Mouse (Mus musculus) limb, embryonic 11.5 days (tissue): ENCODE measurements around the gene Diaph3. TPM values are rescaled to one million over a fixed set of nuclear protein-coding genes. Genes with fewer than 3 reads are reported as not detected.

Experiments used
- ATAC-seq: fragments of 200-750 bp; cut with Nextera tagmentation; 2 replicates; pipeline ENCODE4 v1.8.0; 2017; ENCODE audit warnings: low read depth; ENCODE audit not compliant: insufficient number of reproducible peaks, low FRiP score, low TSS enrichment
- DNase-seq: peaks from one replicate; pipeline ENCODE4 v3.0.0-alpha.2; 2015; ENCODE audit warnings: low spot score
- H3K27ac ChIP-seq: fragments of 300-500 bp; sonication (generic); replicated peaks from 2 replicates; pipeline ENCODE4 v1.5.1; 2014; ENCODE audit warnings: low read depth, mild to moderate bottlenecking, low read length
- H3K27me3 ChIP-seq: fragments of 300-500 bp; sonication (generic); 2 replicates; pipeline ENCODE4 v1.6.1; 2014; ENCODE audit warnings: mild to moderate bottlenecking, low read length, mixed read lengths; ENCODE audit not compliant: control insufficient read depth, insufficient read depth
- H3K36me3 ChIP-seq: fragments of 300-500 bp; sonication (generic); 2 replicates; pipeline ENCODE4 v1.6.1; 2014; ENCODE audit warnings: mild to moderate bottlenecking, low read length, moderate library complexity, mixed read lengths; ENCODE audit not compliant: control insufficient read depth, insufficient read depth
- H3K4me1 ChIP-seq: fragments of 300-500 bp; sonication (generic); 2 replicates; pipeline ENCODE4 v1.6.1; 2014; ENCODE audit warnings: low read length, mixed read lengths; ENCODE audit not compliant: control insufficient read depth, insufficient read depth
- H3K4me2 ChIP-seq: fragments of 300-500 bp; sonication (generic); 2 replicates; pipeline ENCODE4 v1.6.1; 2014; ENCODE audit warnings: low read depth, mild to moderate bottlenecking, moderate library complexity; ENCODE audit not compliant: severe bottlenecking
- H3K4me3 ChIP-seq: fragments of 300-500 bp; sonication (generic); 2 replicates; pipeline ENCODE4 v1.5.1; 2014; ENCODE audit warnings: low read depth, low read length
- H3K9ac ChIP-seq: fragments of 300-500 bp; sonication (generic); 2 replicates; pipeline ENCODE4 v1.6.1; 2014; ENCODE audit warnings: mild to moderate bottlenecking, low read length
- H3K9me3 ChIP-seq: fragments of 300-500 bp; sonication (generic); 2 replicates; pipeline ENCODE4 v1.6.1; 2016; ENCODE audit warnings: low read length; ENCODE audit not compliant: control insufficient read depth
- WGBS: fragments of 180-500 bp; shearing (Covaris S2); extraction: QIAGEN DNeasy Blood & Tissue Kit; methylation state at CpG from one replicate; pipeline ENCODE4 v1.1.7; 2014; 5-methylcytosine and 5-hydroxymethylcytosine counted together
- polyA plus RNA-seq: library from polyadenylated mRNA; unstranded; fragments of >200 nt; fragmentation: Nextera tagmentation; extraction: Ambion mirVana; gene quantifications from 2 replicates; pipeline ENCODE4 v1.2.1, GENCODE M21; 2014

Gene Diaph3
- polyA plus RNA-seq, 1 experiment from 2014 or later = 12.6 TPM

GRCm38 (mm10) chr14:86816246-86816645, 324.8 kb downstream of the Diaph3 start:
- DNase-seq (no peak), ATAC-seq (no peak)
- Histone ChIP-seq H3K4me1 (no peaks in the 10 kb centered on the region), H3K4me2 (no peak overlapping the region), H3K4me3 (no peak overlapping the region), H3K9me3 (no peaks in the 10 kb centered on the region), H3K27me3 (no peaks in the 10 kb centered on the region), H3K27ac (no peak overlapping the region), H3K9ac (no peak overlapping the region), H3K36me3 (no peaks in the 10 kb centered on the region)
- WGBS = 97% methylated on average over 4 of the region's 4 CpGs

GRCm38 (mm10) chr14:86788880-86789641, 352.0 kb downstream of the Diaph3 start:
- H3K27me3 ChIP-seq = no peaks in the 10 kb centered on the region
- no peaks in the 10 kb centered on the region for H3K9me3 ChIP-seq
- DNase-seq (no peak), ATAC-seq (no peak)
- H3K4me3 ChIP-seq = no peak overlapping the region
- no peak overlapping the region for H3K27ac ChIP-seq
- no peak overlapping the region for H3K4me2 ChIP-seq
- H3K36me3 ChIP-seq = no peaks in the 10 kb centered on the region
- peaks cover 3% of the 10 kb centered on the region; the same call in 1 of the 2 replicates for H3K4me1 ChIP-seq
- 88% methylated on average over 6 of the region's 6 CpGs for WGBS
- no peak overlapping the region for H3K9ac ChIP-seq

- no peaks in the 10 kb centered on the region for H3K9me3 ChIP-seq
- 10% methylated on average over 8 of the region's 8 CpGs for WGBS
- H3K4me3 ChIP-seq = no peak overlapping the region
- H3K4me2 ChIP-seq = no peak overlapping the region
- H3K9ac ChIP-seq = no peak overlapping the region
- H3K27me3 ChIP-seq = no peaks in the 10 kb centered on the region
- H3K36me3 ChIP-seq = no peaks in the 10 kb centered on the region
- H3K4me1 ChIP-seq = peaks cover 3% of the 10 kb centered on the region; the same call in 1 of the 2 replicates
- DNase-seq = peak; percentile 40
- peak; percentile 76; the same call in 1 of the 2 replicates for ATAC-seq
- H3K27ac ChIP-seq = no peak overlapping the region
Measured at GRCm38 (mm10) chr14:86786866-86787265, 354.2 kb downstream of the Diaph3 start.

- H3K4me3 ChIP-seq = no peak overlapping the region
- no peaks in the 10 kb centered on the region for H3K36me3 ChIP-seq
- H3K27ac ChIP-seq = no peak overlapping the region
- DNase-seq (peak; percentile 24), ATAC-seq (no peak)
- H3K4me2 ChIP-seq = no peak overlapping the region
- no peak overlapping the region for H3K9ac ChIP-seq
- no peaks in the 10 kb centered on the region for H3K27me3 ChIP-seq
- WGBS = 75% methylated on average over 6 of the region's 6 CpGs
- no peaks in the 10 kb centered on the region; the same call in 1 of the 2 replicates for H3K4me1 ChIP-seq
- no peaks in the 10 kb centered on the region for H3K9me3 ChIP-seq
Measured at GRCm38 (mm10) chr14:86781553-86782273, 359.3 kb downstream of the Diaph3 start.

GRCm38 (mm10) chr14:86773311-86773710, 367.7 kb downstream of the Diaph3 start:
- WGBS = 84% methylated on average over 2 of the region's 2 CpGs
- H3K27ac ChIP-seq = no peak overlapping the region
- H3K9me3 ChIP-seq = no peaks in the 10 kb centered on the region
- H3K4me1 ChIP-seq = no peaks in the 10 kb centered on the region
- H3K4me3 ChIP-seq = no peak overlapping the region
- no peak overlapping the region for H3K4me2 ChIP-seq
- no peaks in the 10 kb centered on the region for H3K36me3 ChIP-seq
- no peaks in the 10 kb centered on the region for H3K27me3 ChIP-seq
- H3K9ac ChIP-seq = no peak overlapping the region
- ATAC-seq = no peak
- no peak for DNase-seq

GRCm38 (mm10) chr14:86772176-86773150, 368.6 kb downstream of the Diaph3 start:
- WGBS = 64% methylated on average over 14 of the region's 14 CpGs
- Histone ChIP-seq H3K9ac (no peak overlapping the region), H3K4me3 (no peak overlapping the region), H3K9me3 (no peaks in the 10 kb centered on the region), H3K36me3 (no peaks in the 10 kb centered on the region), H3K4me1 (no peaks in the 10 kb centered on the region), H3K27ac (no peak overlapping the region), H3K4me2 (no peak overlapping the region), H3K27me3 (no peaks in the 10 kb centered on the region)
- ATAC-seq = no peak
- no peak for DNase-seq

GRCm38 (mm10) chr14:86764286-86764685, 376.7 kb downstream of the Diaph3 start:
- no peaks in the 10 kb centered on the region for H3K36me3 ChIP-seq
- no peaks in the 10 kb centered on the region for H3K9me3 ChIP-seq
- H3K4me3 ChIP-seq = no peak overlapping the region
- ATAC-seq (no peak), DNase-seq (no peak)
- no peak overlapping the region for H3K9ac ChIP-seq
- no peaks in the 10 kb centered on the region for H3K27me3 ChIP-seq
- no peak overlapping the region for H3K27ac ChIP-seq
- no peak overlapping the region for H3K4me2 ChIP-seq
- WGBS = 70% methylated on average over 2 of the region's 2 CpGs
- H3K4me1 ChIP-seq = no peaks in the 10 kb centered on the region
